Mouse (Mus musculus) spleen, postnatal 10 days (tissue): Measurements from ENCODE around the gene Myo10.

Source experiments
- DNase-seq, 2 experiments: peaks; one replicate each; pipeline ENCODE4 v3.0.0; 2021 to 2022; ENCODE audit warnings: low spot score in 2 of 2

The Myo10 gene

GRCm38 (mm10) chr15:25723281-25724113 is 101.2 kb downstream of the Myo10 start:
- DNase-seq, result no peak

GRCm38 (mm10) chr15:25724549-25724948 is 102.2 kb downstream of the Myo10 start:
- no peak for DNase-seq

- DNase-seq, result no peak
Measured at GRCm38 (mm10) chr15:25726814-25727213, 104.5 kb downstream of the Myo10 start.

- no peak for DNase-seq
Measured at GRCm38 (mm10) chr15:25728501-25728900, 106.2 kb downstream of the Myo10 start.

DNA sequence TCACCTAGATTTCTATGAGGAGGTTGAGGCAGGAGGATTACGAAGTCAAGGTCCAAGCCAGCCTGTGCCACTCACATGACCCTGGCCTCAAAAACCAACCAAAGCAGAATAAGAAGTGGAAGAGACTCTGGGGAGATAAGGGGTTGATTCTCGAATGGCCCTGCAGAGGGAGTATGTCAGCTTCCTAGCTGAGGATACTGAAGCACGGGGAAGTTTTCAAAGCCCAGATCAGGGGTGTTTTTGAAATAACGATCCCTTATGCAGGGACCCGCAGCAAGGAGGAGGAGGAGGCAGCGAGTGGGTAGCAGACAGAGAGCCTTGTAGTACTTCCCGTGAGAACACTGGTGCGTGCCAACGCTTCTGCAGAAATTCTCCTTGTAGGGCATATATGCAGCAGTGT is 108.7 kb downstream of the Myo10 start:
- DNase-seq, result no peak

DNA sequence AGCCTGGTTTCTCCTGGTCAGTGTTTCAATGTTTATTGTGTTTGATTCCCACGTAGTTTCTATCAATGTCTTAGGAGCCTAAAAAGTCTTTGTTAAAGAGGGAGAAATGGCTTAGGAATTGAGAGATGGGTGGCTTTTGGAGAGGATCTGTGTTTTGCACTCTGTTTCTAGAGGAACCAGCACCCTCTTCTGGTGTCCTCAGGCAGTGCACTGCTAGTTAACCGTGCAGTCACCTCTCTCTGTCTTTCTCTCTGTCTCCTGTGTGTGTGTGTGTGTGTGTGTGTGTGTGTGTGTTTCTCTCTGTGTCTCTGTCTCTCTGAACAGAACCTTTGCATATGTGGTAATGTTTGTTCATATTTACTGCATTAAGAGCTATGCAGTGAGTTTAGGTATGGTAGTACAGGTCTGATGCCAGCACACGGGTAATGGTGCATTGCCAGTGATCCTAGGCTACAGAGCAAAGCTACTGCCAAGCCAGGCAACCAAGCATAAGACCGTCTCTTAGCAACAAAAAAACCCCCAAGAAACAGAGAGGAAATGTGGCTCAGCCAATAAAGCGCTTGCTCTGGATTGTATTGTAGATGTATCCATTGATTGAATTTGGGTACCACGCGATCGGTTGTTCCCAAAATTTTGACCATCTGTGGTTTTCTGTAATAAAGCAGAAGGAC is 110.6 kb downstream of the Myo10 start:
- peak in 1 of 2 experiments; percentile 44 for DNase-seq

DNA sequence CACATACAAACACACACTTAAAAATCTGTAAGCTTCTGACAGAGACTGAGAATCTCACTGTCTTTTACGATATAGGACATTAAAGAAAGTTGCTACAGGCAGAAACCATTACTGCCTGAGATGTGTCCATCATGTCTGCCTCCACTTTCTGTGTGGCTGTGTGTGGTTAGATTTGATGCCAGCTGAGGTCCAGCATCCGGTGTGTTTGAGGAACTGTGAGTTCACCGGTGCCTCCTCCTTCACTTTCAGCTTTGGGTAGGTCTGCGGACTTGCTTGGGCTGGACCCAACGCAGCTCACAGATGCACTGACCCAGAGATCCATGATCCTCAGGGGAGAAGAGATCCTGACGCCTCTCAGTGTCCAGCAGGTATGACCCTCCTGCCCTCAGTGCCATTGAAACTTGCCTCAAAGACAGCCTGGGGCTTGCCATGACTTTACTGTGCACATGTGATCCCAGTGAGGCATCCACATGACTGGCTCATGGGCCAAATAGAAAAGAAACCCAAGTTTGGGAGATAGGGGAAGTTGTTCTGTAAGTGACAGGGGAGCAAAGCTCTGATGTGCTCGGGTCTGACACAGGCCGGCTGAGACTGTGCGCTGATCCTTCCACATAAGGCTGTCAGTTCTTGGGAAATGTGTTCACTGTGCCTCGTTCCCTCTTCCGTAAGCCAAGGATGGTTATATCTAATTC is 111.6 kb downstream of the Myo10 start:
- no peak for DNase-seq

GRCm38 (mm10) chr15:25736531-25736930 is 114.2 kb downstream of the Myo10 start:
- DNase-seq, result no peak

DNA sequence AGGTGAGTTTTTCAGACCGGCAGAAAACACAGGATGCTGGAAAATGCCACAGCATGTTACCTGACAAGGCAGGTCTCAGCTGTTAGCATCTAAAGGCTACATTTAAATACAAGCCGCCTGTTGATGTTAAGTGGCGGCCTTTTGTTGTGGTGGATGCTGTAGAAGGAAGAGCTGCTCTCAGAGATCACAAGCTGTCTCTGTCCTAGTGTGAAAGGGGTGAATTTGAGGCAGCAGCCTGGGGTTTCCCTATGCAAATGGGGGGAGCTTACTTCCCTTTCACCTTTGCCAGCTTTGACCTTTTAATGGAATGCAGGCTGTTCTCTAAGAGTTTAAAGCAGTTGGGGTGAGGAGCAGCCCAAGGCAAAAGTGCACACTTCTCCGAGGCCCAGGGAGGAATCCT is 117.9 kb downstream of the Myo10 start:
- DNase-seq, result no peak

DNA sequence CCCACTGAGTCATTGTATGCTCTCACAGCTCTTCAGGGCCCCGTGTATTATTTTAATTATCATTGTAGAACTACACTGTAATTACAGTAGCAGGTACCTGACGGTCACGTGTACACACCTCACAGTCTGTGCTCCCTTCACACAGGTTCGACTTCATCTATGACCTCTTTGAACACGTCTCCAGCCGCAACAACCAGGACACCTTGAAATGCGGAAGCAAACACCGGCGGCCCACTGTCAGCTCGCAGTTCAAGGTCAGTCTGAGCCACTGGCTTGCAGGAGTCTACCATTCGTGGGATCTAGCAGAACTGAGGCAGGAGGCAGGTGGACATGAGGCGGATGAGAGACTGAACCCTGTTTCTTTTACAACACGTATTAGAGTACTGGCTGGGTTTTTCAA is 119.9 kb downstream of the Myo10 start:
- DNase-seq, result no peak

- no peak for DNase-seq
Measured at GRCm38 (mm10) chr15:25751510-25751909, 129.2 kb downstream of the Myo10 start.

DNA sequence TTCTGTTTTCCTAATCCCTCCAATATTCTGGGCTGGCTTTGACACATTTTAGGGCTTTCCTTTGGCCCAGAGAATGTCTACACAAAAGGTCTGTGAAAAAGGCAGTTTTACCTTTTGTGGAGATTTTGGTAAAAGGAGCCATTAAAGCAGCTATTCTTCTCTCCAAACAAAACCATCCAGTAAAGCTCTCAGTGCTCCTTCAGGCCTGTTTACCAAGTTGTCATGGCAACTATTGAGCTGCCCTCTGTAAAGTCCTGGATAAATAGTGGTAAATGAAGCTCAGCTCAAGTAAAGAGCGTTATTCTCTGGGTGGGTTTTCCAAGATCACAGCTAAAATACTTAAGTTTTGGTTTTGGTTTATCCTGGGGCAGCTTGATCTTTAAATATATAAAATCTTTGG is 130.3 kb downstream of the Myo10 start:
- no peak for DNase-seq

DNA sequence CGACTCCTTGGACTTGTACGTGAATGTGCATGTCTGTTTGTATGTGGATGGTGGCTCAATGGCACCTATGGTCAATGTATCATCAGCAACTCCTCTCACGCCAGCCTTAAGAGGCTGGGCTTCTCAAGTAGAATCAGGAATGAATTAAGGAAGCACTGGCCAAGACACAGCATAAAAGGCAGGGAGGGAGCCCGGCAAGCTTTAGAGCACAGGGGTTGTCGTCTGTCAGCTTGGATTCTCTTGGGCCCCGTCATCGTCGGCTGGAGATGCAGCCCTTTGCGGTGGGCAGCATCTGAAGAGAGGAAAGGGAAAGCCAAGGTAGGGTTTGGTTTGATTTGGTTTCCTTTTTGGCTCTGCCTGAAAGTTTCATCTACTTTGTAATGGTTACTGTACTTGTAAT is 130.7 kb downstream of the Myo10 start:
- DNase-seq, result no peak

- DNase-seq, result no peak
Measured at GRCm38 (mm10) chr15:25753878-25754277, 131.6 kb downstream of the Myo10 start.

DNA sequence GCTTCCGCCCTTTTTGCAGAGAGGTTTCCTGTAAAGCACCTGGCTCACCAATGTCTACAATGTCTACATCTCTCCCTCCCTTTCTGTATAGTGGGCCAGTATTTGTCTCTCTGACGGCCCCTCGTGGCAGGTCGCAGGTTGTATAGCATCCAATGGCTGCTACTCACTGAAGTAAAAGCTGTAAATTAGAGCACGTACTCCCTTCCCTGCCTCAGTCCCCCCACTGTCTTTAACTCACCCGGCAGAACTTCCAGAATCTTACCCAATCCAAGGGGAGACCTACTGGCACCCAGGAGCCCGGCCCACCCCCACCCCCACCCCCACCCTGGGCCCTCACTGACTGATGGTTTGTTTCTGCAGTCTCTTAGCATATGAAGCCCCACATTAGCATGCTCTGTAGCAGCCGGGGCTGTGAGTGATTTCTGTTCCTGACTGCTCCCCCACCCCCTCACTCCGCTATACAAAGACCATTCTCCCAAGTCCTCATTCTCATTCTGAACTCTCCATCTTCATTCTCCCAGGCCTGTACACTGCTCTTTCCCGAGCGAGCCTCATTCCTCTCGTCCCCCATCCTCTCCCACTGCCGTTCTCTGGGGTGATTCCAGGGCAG is 132.1 kb downstream of the Myo10 start:
- DNase-seq, result no peak

DNA sequence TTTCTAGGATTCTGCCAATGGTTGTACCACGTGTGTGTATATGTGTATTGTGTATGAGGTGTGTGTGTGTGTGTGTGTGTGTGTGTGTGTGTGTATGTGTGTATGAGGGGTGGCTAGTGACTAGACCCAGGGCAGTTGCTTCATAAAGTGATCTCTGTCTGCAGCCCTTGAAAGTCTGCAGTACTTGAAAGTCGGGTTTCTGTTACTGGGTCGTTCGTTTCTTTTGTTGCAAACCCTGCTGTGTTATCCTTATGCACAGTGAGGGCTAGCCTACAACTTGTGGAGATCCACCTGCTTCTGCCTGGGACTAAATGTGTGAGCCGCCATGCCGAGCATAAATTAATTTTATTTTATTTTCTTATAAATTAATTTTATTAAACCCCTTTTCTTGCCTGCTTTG is 133.2 kb downstream of the Myo10 start:
- DNase-seq, result no peak

DNA sequence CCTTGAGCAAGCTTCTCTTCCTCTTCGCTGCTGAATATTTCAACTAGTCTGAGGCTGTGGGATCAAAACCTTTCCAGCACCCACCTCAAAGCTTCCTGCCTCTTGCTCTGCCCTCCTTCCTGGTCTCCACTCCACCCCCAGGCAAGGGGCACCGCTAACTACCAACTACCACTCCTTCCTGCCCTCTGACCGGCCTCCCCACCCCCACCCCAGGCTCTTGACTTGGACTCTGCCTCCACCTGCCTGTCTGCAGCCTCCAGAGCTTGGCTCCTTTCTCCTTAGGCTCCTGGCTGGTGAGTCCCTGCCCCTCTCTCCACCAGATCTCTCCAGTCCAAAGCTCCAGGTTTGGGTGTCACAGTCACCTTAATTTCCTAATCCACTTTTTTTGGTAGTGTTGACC is 133.7 kb downstream of the Myo10 start:
- no peak for DNase-seq

GRCm38 (mm10) chr15:25758037-25758436 is 135.7 kb downstream of the Myo10 start:
- DNase-seq, result no peak

DNA sequence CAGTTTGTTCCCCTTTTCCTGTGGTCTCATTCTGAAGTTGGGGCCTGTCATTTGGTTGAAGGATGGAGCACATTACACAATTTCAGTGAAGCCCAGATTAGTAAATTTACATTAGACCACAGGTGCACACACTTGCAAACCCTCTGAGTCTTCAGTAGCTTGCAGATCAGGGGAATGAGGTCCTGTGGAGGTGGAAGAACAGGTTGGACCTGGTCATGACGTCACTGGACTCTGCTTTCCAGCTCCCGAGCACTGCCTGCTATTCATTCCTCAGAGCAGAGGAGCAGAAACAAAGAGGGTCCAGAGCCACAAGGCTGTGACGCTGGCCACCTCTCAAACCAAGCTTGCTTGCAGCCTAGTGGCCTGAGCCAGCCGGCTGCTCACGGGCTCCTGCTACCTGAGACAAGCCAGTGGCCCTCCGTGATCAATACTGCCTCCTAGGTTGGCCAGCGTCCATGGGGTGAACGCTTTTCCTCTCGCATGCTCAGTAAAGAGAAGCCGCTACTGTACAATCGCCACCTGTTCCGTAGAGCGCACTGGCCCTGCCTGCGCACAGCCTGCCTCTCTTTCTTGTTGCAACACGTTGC is 136.3 kb downstream of the Myo10 start:
- no peak for DNase-seq

DNA sequence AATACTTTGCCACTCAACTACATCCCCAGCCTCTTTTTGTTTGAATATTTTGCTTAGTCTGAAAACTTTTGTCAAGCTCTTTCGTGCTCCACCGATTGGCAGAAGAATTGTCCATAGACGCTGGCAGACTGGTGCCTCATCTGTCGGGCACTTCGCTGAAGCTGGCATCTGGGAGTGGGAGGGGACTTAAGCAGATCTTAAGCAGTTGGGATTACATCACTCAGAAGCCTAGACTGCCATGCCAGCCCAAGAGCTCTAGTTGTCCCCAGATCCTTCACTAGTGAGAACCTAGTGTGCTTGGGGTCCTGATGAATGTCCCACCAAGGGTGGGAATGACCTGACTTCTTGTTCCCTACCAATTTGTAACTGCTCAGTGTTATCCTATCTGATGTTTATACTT is 138.0 kb downstream of the Myo10 start:
- DNase-seq, result no peak

- no peak for DNase-seq
Measured at GRCm38 (mm10) chr15:25761049-25761448, 138.7 kb downstream of the Myo10 start.

GRCm38 (mm10) chr15:25761800-25762211 is 139.5 kb downstream of the Myo10 start:
- DNase-seq, result no peak
